Mouse (Mus musculus) intestine, postnatal 0 days (tissue): ENCODE results near the gene Cpsf6. TPM values are rescaled to one million over a fixed set of nuclear protein-coding genes. Genes with fewer than 3 reads are reported as not detected.

Source experiments
- ATAC-seq: fragments of 200-750 bp; cut with Nextera tagmentation; 2 replicates; pipeline ENCODE4 v1.8.0; 2017; ENCODE audit warnings: mild to moderate bottlenecking, moderate TSS enrichment, moderate library complexity
- H3K27ac ChIP-seq: fragments of 300-500 bp; sonication (generic); 2 replicates; pipeline ENCODE4 v1.5.1; 2014; ENCODE audit warnings: mild to moderate bottlenecking, low read depth, low read length, moderate library complexity
- H3K27me3 ChIP-seq: fragments of 300-500 bp; sonication (generic); replicated peaks from 2 replicates; pipeline ENCODE4 v1.6.1; 2014; ENCODE audit warnings: low read length, mixed read lengths; ENCODE audit not compliant: control insufficient read depth, insufficient read depth
- H3K36me3 ChIP-seq: fragments of 300-500 bp; sonication (generic); 2 replicates; pipeline ENCODE4 v1.6.1; 2014; ENCODE audit warnings: mild to moderate bottlenecking, moderate library complexity; ENCODE audit not compliant: control insufficient read depth, insufficient read depth
- H3K4me1 ChIP-seq: fragments of 300-500 bp; sonication (generic); replicated peaks from 2 replicates; pipeline ENCODE4 v1.6.1; 2014; ENCODE audit warnings: antibody characterized with exemption, low read length, mixed read lengths; ENCODE audit not compliant: control insufficient read depth, insufficient read depth
- H3K4me2 ChIP-seq: fragments of 300-500 bp; sonication (generic); replicated peaks from 2 replicates; pipeline ENCODE4 v1.6.1; 2014; ENCODE audit warnings: low read depth, mild to moderate bottlenecking, moderate library complexity
- H3K4me3 ChIP-seq: fragments of 300-500 bp; sonication (generic); 2 replicates; pipeline ENCODE4 v1.5.1; 2014; ENCODE audit warnings: low read depth, low read length
- H3K9ac ChIP-seq: fragments of 300-500 bp; sonication (generic); 2 replicates; pipeline ENCODE4 v1.6.1; 2014; ENCODE audit warnings: mild to moderate bottlenecking, low read depth, low read length
- H3K9me3 ChIP-seq: fragments of 300-500 bp; sonication (generic); 2 replicates; pipeline ENCODE4 v1.6.1; 2016; ENCODE audit warnings: mixed run types; ENCODE audit not compliant: control insufficient read depth
- CTCF ChIP-seq: sonication (generic); IDR thresholded peaks from 2 replicates; pipeline ENCODE4 v1.5.1; 2016; ENCODE audit warnings: low read depth, mild to moderate bottlenecking, control low read depth, antibody characterized with exemption, moderate library complexity
- WGBS: fragments of 180-500 bp; shearing (Covaris S2); extraction: QIAGEN DNeasy Blood & Tissue Kit; methylation state at CpG from one replicate; pipeline ENCODE4 v1.1.7; 2014; 5-methylcytosine and 5-hydroxymethylcytosine counted together
- polyA plus RNA-seq: library from polyadenylated mRNA; unstranded; fragments of >200 nt; fragmentation: Nextera tagmentation; extraction: Ambion mirVana; gene quantifications from 2 replicates; pipeline ENCODE4 v1.2.1, GENCODE M21; 2015

Gene Cpsf6
- polyA plus RNA-seq, 1 experiment from 2014 or later: 41.2 TPM

DNA sequence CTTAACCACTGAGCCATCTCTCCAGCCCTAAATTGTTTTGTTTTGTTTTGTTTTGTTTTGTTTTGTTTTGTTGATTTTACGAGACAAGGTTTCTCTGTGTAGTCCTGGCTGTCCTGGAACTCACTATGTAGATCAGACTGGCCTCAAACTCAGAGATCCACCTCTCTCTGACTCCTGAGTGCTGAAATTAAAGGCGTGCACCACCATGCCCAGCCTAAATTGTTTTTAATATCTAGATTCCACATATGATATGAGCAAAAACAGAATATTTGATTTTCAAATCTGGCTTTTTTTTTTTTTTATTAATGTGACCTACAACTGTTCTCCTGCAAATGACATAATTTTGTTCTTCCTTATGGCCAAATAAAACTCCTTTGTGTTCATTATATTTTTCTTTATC lies 2.3 kb upstream of the Cpsf6 start:
- Histone ChIP-seq H3K36me3 (no peaks in the 10 kb centered on the region), H3K4me2 (no peak overlapping the region), H3K4me3 (no peak overlapping the region), H3K4me1 (no peaks in the 10 kb centered on the region), H3K9me3 (no peaks in the 10 kb centered on the region), H3K27me3 (no peaks in the 10 kb centered on the region), H3K9ac (no peak overlapping the region), H3K27ac (no peak overlapping the region)
- ATAC-seq: no peak
- TF ChIP-seq CTCF: no peak
- WGBS: 85% methylated on average over 2 of the region's 2 CpGs

DNA sequence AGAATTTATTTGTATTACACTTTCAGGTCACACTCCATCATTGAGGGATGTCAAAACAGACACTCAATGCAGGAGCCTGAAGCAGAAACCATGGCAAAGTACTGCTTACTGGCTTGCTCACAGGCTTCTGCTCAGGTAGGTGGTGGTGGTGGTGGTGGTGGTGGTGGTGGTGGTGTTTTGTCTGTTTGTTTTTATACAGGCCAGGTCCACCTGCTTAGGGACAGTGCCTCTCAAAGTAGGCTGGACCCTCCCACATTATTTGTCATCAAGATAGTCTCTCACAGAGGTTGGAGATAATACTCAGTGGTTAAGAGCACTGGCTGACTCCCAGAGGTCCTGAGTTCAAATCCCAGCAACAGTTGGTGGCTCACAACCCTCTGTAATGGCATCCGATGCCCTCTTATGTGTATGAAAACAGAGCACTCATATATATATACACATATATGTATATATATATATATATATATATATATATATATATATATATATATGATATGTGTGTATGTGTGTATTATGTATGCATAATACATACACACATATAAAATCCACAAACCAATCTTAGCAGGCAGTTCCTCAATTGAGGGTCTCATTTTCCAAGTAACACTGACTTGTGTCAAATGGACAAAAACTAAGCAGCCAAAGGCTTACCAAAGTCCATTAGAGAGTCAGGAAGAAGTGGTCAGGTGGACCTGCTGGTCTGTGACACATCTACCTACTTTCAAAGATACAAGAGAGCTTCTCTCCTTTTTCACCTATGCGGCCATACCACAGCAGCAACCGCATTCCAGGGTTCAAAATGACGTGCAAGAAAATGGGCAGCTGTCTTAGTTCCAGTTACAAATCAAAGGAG lies 1.1 kb upstream of the Cpsf6 start:
- no peak for ATAC-seq
- 89% methylated on average over 4 of the region's 4 CpGs for whole genome bisulfite sequencing
- H3K4me3 ChIP-seq: no peak overlapping the region
- no peak overlapping the region for H3K9ac ChIP-seq
- H3K9me3 ChIP-seq: no peaks in the 10 kb centered on the region
- H3K27ac ChIP-seq: no peak overlapping the region
- H3K4me2 ChIP-seq: no peak overlapping the region
- no peak for TF ChIP-seq CTCF
- H3K27me3 ChIP-seq: no peaks in the 10 kb centered on the region
- no peaks in the 10 kb centered on the region for H3K36me3 ChIP-seq
- H3K4me1 ChIP-seq: no peaks in the 10 kb centered on the region

DNA sequence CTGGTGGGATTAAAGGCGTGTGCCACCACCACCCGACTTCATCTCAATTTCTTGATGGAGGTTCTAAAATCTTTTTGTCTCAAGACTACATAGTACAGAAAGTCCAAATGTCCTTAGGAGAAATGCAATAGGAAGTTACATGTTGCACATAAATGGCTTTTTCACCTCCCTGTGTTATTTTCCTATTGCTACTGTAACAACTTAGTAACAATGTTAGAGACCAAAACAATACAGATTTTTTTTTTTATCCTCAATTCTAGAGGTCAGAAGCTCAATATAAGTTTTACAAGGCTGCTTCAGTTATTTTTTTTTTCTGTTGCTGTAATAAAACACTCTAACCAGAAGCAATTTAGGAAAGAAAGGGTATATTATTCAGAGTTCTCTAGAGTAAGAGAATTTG lies 374 bp downstream of the Cpsf6 start:
- WGBS: 89% methylated on average over 2 of the region's 2 CpGs

DNA sequence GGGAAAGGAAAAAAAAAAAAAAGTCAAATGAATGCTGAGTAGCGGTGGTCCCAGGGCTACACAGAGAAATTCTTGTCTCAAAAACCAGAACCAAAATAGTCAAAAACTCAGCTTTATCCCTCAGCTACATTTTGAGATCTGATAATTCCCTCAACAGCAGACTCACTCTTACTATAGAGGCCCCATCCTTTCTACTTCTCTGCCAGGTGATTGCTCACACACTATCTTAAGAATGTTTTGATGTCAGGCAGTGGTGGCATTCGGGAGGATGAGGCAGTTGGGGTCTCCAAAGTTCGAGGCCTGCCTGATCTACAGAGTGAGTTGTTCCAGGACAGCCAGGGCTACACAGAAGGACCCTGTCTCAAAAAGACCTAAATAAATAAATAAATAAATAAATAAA lies 1.2 kb downstream of the Cpsf6 start:
- H3K36me3 ChIP-seq: no peaks in the 10 kb centered on the region
- H3K4me1 ChIP-seq: no peaks in the 10 kb centered on the region
- ATAC-seq: no peak
- H3K4me2 ChIP-seq: no peak overlapping the region
- no peak overlapping the region for H3K9ac ChIP-seq
- H3K9me3 ChIP-seq: no peaks in the 10 kb centered on the region
- H3K27ac ChIP-seq: no peak overlapping the region
- no peaks in the 10 kb centered on the region for H3K27me3 ChIP-seq
- no peak for TF ChIP-seq CTCF
- 97% methylated on average over 3 of the region's 3 CpGs for WGBS
- no peak overlapping the region for H3K4me3 ChIP-seq

More for the DNA sequence above, 374 bp downstream of the Cpsf6 start:
- no peak overlapping the region for H3K4me2 ChIP-seq
- H3K36me3 ChIP-seq: no peaks in the 10 kb centered on the region
- H3K4me3 ChIP-seq: no peak overlapping the region
- no peaks in the 10 kb centered on the region for H3K4me1 ChIP-seq
- H3K27ac ChIP-seq: no peak overlapping the region
- ATAC-seq: no peak
- no peak overlapping the region for H3K9ac ChIP-seq
- TF ChIP-seq CTCF: no peak
- H3K27me3 ChIP-seq: no peaks in the 10 kb centered on the region
- H3K9me3 ChIP-seq: no peaks in the 10 kb centered on the region

DNA sequence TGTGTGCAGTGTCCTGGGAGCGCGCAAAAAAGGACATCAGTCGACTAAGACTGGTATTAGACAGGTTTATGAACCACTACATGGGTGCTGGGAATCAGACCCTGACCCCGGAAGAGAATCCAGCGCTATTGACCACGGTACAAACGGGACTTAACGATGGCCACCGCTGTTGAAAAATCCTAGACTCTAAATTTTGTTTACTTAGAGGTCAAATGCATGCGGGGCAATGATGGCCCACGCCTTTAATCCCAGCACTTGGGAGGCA lies 1.6 kb downstream of the Cpsf6 start:
- no peaks in the 10 kb centered on the region for H3K9me3 ChIP-seq
- WGBS: 94% methylated on average over 11 of the region's 11 CpGs
- no peaks in the 10 kb centered on the region for H3K36me3 ChIP-seq
- H3K27me3 ChIP-seq: no peaks in the 10 kb centered on the region
- no peaks in the 10 kb centered on the region for H3K4me1 ChIP-seq
- TF ChIP-seq CTCF: no peak
- H3K4me2 ChIP-seq: no peak overlapping the region
- no peak overlapping the region for H3K4me3 ChIP-seq
- ATAC-seq: no peak
- H3K9ac ChIP-seq: no peak overlapping the region
- H3K27ac ChIP-seq: no peak overlapping the region

DNA sequence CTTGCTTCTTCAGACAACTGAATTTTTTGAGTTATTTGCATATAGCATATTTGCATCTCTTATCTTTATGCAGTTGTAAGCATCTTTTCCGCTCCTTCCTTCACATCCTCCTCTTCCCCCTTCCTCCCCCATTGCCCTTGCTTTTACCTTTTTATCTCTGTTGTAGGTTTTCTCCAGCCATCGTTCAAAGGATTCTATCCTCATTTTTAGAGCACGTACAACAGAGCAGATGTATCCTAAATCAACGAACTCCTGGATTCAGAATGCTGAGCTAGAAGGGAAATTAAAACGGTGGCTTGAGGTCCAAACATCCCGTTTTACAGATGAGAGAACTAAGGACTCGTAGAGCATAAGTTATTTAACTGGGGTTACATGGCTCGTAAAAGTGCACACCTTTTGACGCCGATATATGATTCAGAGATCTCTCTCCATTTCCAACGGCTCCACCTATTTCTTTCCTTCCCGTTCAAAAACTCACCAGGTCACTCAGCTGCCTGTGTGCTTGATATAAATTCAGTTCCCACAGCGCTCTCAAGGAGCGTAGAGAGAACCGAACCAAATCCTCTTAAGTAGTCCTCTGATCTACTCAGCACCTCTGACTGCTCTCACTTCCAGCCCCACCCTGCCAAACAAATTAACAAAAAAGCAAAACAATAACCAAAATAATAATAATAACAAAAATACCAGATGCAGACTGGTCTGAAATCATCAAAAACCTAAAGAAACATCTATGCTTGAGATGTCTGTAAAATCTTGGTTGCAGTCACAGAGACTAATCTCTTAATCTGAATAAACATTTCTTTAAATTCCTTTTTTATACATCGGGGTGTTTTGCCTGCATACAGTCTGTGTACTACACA lies 2.2 kb downstream of the Cpsf6 start:
- Histone ChIP-seq H3K27ac (no peak overlapping the region), H3K4me3 (peak overlapping the region; percentile 99), H3K4me1 (no peaks in the 10 kb centered on the region), H3K9ac (0 out of 2 replicates have a peak overlapping the region, but pooled peaks have one; percentile 97), H3K27me3 (no peaks in the 10 kb centered on the region), H3K9me3 (no peaks in the 10 kb centered on the region), H3K36me3 (no peaks in the 10 kb centered on the region), H3K4me2 (peak overlapping the region; percentile 79)
- no peak for TF ChIP-seq CTCF
- 20% methylated on average over 16 of the region's 16 CpGs for WGBS
- no peak for ATAC-seq
